Mouse (Mus musculus) bone marrow macrophage, adult 2 months (primary cell): ENCODE measurements at regions not wholly inside any gene's neighbourhood (a gene's known extent, or its start where the extent isn't known, plus 50 kb on each side); places are given as distances from the start of the nearest gene placed in this dataset.

Experiments used
- CTCF ChIP-seq: IDR thresholded peaks from 2 replicates; pipeline ENCODE4 v1.5.1; 2012; ENCODE audit warnings: low read depth, mild to moderate bottlenecking, low read length, moderate library complexity
- POLR2A ChIP-seq: IDR thresholded peaks from 2 replicates; pipeline ENCODE4 v1.6.1; 2012; ENCODE audit warnings: mild to moderate bottlenecking, low read depth, low read length, borderline replicate concordance

GRCm38 (mm10) chr11:23985231-23985630 is 89.6 kb downstream of the A830031A19Rik start:
- TF ChIP-seq CTCF (no peak), POLR2A (no peak)
